Mouse (Mus musculus) bone marrow macrophage, adult 2 months (primary cell): ENCODE measurements around the gene Impg2.

Experiments used
- CTCF ChIP-seq: IDR thresholded peaks from 2 replicates; pipeline ENCODE4 v1.5.1; 2012; ENCODE audit warnings: low read depth, mild to moderate bottlenecking, low read length, moderate library complexity
- POLR2A ChIP-seq: IDR thresholded peaks from 2 replicates; pipeline ENCODE4 v1.6.1; 2012; ENCODE audit warnings: mild to moderate bottlenecking, low read depth, low read length, borderline replicate concordance

DNA sequence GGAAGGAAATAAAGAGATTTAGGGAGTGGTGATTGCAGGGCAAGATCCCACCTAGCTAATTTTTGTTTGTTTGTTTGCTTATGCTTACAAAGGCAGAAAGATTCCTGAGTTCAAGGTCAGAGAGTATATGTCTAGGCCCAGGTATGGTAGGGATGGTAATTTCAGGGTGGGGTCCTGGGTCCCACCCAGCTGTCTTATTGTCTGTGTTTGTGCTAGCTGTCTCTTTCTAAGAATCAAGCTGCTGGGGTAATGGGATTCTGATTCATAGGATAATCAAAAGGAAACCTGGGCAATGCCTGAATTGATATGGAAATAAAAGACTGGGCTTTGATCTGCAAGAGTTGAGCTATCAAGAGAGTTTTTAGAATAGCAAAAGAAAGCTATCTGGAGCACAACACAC, 23.6 kb downstream of the Impg2 start:
- TF ChIP-seq POLR2A (no peak), CTCF (no peak)
